Mouse (Mus musculus) kidney, postnatal 10 days (tissue): ENCODE data around the gene Iqsec1.

Experiments used
- DNase-seq: peaks from one replicate; pipeline ENCODE4 v3.0.0; 2021; ENCODE audit warnings: mixed read lengths

Iqsec1 gene

DNA sequence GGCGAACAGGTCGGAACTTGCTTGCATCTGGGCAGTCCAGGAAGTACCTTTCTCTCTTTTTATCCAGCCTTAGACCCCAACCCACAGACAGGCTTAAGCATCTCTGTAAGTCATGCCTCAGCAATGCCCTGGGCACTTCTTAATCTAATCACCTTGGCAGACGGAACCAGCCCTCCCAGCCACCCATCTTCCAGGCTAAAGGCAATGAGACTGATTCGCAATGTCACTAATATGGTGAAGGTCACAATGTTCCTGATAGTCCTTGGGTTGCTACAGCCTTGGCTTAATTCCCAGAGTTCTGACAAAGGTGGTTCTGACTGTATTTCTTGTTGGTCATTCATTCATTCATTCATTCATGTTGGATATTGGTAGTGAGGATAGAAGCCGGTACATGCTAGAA is 378.2 kb downstream of the Iqsec1 start:
- DNase-seq, result no peak

DNA sequence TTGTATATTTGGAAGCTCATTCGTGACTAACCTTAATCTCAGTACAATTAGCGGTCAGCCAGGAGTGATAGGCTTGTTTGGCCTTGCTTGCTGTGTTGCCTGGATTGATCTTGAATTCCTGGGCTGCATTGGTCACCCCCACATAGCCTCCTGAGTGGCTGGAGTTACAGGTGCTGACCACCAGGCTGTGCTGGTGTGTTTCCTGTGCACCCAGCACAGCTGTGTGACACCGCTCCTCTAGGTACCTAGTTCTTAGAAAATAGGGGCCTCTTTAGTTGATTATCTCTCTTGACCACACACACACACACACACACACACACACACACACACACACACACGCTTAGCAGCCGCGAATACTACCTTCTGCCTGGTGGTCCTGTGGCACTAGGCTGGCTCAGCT is 380.3 kb downstream of the Iqsec1 start:
- DNase-seq, result peak; percentile 52

DNA sequence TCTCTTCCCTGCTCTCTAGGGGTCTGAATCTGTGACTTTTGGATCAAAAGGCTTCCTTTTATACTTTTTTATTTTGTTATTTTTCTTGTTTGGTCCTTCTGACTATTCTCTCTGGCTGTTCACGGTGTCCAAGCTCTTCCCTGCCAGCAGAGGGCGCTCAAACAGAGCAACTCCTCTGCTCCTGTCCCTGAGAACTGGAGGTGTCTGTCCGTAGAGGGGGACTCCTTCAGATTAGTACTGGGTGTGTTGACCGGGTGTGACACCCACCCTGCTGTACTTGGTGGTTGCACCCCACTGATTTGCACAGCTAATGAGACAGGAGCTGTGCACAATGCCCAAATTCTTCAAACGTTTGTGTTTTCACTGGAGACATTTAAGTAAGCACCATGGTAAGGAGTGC is 381.3 kb downstream of the Iqsec1 start:
- DNase-seq, result peak; percentile 84

DNA sequence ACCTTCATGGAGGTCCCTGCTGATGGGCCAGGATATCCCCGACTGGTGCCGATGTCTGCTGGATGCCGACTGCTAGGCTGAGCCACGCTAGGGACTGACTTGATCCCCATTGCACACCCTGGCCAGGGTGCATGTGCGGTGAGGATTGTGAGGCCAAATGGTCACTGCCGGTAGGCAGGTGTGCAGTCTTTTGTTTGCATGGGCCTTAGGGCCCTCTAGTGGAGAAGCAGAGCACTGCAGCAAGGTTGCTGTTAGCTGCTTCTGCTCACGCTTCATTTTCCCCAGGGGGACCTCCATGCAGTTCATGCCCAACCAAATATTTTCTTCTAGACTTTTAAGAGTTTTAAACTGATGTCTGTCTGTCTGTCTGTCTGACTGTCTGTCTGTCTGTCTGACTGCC is 381.9 kb downstream of the Iqsec1 start:
- DNase-seq, result peak; percentile 79
